Mouse (Mus musculus): ENCODE measurements around the gene Islr.
A peak's percentile ranks its signal among the peaks of the same experiment; 100 is the strongest.

DNA sequence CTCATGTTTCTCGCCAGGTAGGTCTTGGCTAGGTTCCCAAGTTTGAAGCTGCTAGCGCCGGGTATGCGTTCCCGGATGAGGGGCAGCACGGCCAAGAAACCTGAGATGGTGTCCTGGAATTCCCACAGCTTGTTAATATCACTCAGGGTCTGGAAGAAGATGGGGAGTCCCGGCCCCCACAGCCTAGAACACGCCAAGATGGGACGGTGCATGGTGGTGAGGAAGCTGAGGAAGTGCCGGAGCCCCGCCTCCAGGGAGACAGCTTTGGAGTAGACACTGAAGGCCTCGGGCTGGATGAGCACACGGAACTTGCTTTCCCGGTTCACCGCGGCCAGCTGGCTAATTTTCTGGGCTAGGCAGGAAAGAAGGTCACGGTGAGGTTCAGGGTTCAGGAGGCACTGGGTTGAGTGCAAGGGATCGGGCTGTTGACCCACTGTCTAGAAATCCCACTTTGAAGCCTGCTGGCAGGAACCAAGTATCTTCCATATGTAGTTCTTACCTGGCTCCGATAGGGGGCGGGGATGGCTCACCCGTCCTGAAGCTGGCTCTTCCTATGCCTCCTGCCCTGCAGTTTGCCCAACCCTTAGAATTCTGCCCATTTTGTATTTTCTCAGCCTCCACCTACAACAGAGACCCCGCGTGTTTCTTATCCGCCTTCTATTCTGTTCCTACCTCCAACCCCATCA, 16.3 kb upstream of the Islr start:
- TF ChIP-seq CTCF (IDR thresholded peaks at IDR 0.05; ENCODE audit: low read depth, low read length) (peak; percentile 79), POLR2A (IDR thresholded peaks at IDR 0.05; ENCODE audit: extremely low read depth, insufficient read depth, low read length) (no peak)

Measured in liver, adult 2 months (tissue).